Mouse (Mus musculus): Measurements from ENCODE around the gene Elf4.

- TF ChIP-seq POLR2A (IDR thresholded peaks at IDR 0.05; ENCODE audit: low read depth, low read length) (no peak), CTCF (IDR thresholded peaks at IDR 0.05; ENCODE audit: extremely low read depth, insufficient read length, insufficient replicate concordance, low read depth, low read length) (no peak)
These were observed 30.8 kb upstream of the Elf4 start for GRCm38 (mm10) chrX:48493763-48494162.

All from small intestine, adult 2 months (tissue).